Mouse (Mus musculus): ENCODE measurements around the gene Rufy4.
A peak's percentile ranks its signal among the peaks of the same experiment; 100 is the strongest.

DNA sequence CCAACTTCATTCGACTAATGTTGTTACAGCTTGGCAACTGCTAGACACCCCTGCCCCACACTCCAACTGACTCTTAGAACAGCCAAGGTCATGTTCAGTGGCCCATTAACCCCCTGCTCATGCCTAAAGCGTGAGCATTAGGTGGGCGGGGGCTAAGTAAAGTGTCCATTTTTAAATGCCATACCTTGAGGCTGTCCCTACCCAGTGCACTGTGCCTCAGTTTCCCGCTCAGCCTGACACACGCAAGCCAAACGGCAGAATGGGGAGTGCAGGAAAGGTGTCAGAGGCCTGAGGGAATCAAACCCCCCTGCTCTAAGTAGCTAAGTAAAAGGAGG is 13.7 kb upstream of the Rufy4 start:
- TF ChIP-seq CTCF (conservative IDR thresholded peaks at IDR 0.05; ENCODE audit: low read length) (no peak), NANOG (IDR thresholded peaks at IDR 0.05; ENCODE audit: borderline replicate concordance, low read length) (peak; percentile 30)

All from E14TG2a.4 (cell line).